Mouse (Mus musculus): ENCODE data around the gene Phf11d. TPM values are rescaled to one million over a fixed set of nuclear protein-coding genes. Genes with fewer than 3 reads are reported as not detected.
"Not testable (repeated sequence)": the region's sequence is repeated elsewhere in the genome, so short reads cannot be mapped to it uniquely, and the experiment has no call there.

The Phf11d gene
- polyA plus RNA-seq (2011; ENCODE audit: insufficient read length, low read depth, missing spikeins) = 7.8 and 9.5 TPM in 2 replicates

DNA sequence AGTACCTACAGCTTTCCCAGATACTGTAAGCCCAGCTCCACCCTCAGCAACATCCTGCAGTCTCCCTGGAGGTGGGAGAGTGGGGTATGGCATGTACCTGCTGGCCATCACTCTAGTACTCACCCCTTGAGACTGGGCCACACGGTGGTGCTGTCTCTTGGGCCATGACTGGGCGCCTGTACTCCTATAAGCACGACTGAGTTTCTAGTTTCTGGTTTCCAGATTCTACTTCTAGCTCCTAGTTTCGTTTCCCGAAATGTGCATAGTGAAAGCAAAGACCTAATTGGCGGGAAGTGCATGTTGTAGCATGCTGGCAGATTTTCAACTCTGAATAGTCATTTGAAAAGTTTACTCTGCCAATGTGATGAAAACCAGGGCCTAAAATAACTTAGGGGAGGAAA lies at the start of gene Phf11d:
Gene Phf11d, minus strand, starts transcription at position 227 of the 401 bp plus-strand sequence.
- Histone ChIP-seq H3K4me1 (ENCODE audit: control insufficient read depth, insufficient read depth, low read length) (no peaks in the 10 kb centered on the region), H3K4me3 (ENCODE audit: insufficient read depth, low read length) (0 out of 2 replicates have a peak within 1 kb of the TSS, but pooled peaks have one; percentile 2), H3K27ac (ENCODE audit: insufficient read depth, low read length) (peak within 1 kb of the TSS; percentile 5)
- TF ChIP-seq POLR2A (IDR thresholded peaks at IDR 0.05; ENCODE audit: low read depth, low read length) (no peak), CTCF (IDR thresholded peaks at IDR 0.05; ENCODE audit: borderline replicate concordance, insufficient read depth, low read length) (no peak)

DNA sequence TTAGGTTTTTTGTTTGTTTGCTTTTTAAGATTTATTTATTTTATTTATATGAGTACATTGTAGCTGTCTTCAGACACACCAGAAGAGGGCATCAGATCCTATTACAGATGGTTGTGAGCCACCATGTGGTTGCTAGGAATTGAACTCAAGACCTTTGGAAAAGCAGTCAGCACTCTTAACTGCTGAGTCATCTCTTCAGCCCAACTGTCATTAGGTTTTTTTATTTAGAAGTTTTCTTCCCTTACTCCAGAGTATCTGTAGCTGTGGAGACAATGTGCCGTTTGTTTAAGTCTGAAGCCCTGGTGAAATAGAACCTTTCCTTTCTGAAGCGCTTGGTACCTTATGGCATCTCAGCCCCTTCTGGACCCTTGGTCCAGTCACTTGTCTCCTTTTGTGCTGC lies 49.7 kb upstream of the Phf11d start:
- not testable (repeated sequence) for H3K27ac ChIP-seq (ENCODE audit: insufficient read depth, low read length); H3K4me3 ChIP-seq (ENCODE audit: insufficient read depth, low read length); H3K4me1 ChIP-seq (ENCODE audit: control insufficient read depth, insufficient read depth, low read length)

GRCm38 (mm10) chr14:59396999-59397398 lies 31.7 kb upstream of the Phf11d start:
- Histone ChIP-seq H3K4me3 (ENCODE audit: insufficient read depth, low read length) (no peak overlapping the region), H3K4me1 (ENCODE audit: control insufficient read depth, insufficient read depth, low read length) (no peaks in the 10 kb centered on the region), H3K27ac (ENCODE audit: insufficient read depth, low read length) (no peak overlapping the region)
- no peak for TF ChIP-seq CTCF (IDR thresholded peaks at IDR 0.05; ENCODE audit: borderline replicate concordance, insufficient read depth, low read length)
- no peak for TF ChIP-seq POLR2A (IDR thresholded peaks at IDR 0.05; ENCODE audit: low read depth, low read length)

DNA sequence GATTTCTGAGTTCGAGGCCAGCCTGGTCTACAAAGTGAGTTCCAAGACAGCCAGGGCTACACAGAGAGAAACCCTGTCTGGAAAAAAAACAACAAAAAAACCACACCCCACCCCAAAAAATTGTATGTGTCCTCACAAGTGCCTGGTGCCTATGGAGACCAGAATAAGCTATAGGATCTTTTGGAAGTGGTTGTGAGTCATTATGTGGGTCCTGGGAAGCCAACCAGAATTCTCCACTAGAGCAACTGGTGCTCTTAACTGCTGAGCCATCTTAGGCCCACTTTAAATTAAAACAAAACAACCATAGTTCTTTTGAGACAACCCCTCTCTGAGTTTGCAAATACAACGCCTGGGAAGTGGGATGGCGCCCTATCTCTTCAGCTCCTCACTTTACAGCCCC lies 30.0 kb upstream of the Phf11d start, which contains the start of gene Phf11c:
Gene Phf11c, minus strand, starts transcription at position 101 of the 400 bp plus-strand sequence.
- H3K27ac ChIP-seq (ENCODE audit: insufficient read depth, low read length) = no peak within 1 kb of the TSS
- H3K4me3 ChIP-seq (ENCODE audit: insufficient read depth, low read length) = no peak within 1 kb of the TSS
- TF ChIP-seq CTCF (IDR thresholded peaks at IDR 0.05; ENCODE audit: borderline replicate concordance, insufficient read depth, low read length) (no peak), POLR2A (IDR thresholded peaks at IDR 0.05; ENCODE audit: low read depth, low read length) (no peak)
- no peaks in the 10 kb centered on the region for H3K4me1 ChIP-seq (ENCODE audit: control insufficient read depth, insufficient read depth, low read length)

- not testable (repeated sequence) for H3K4me1 ChIP-seq (ENCODE audit: control insufficient read depth, insufficient read depth, low read length); H3K4me3 ChIP-seq (ENCODE audit: insufficient read depth, low read length); H3K27ac ChIP-seq (ENCODE audit: insufficient read depth, low read length)
These were observed 24.9 kb upstream of the Phf11d start for GRCm38 (mm10) chr14:59390181-59390580.

DNA sequence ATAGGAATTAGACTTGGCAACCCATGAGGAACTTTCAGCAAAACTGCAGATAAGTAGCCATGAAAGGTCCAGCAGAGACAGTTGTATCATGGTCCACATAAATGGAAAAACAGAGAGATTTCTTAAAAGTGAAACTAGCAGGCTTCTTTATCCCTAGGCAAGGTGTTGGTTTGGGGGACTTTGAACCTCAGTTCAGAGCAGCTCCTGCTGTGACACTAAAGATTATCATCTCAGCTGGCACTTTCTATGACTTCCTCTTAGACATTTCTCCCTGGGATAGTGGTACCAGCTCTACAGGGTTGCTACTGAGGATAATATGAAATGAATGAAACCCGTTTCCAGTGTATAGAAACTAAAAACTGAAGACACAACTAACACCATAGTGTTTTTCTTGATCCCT lies 24.3 kb upstream of the Phf11d start:
- H3K27ac ChIP-seq (ENCODE audit: insufficient read depth, low read length) = no peak overlapping the region
- H3K4me1 ChIP-seq (ENCODE audit: control insufficient read depth, insufficient read depth, low read length) = no peaks in the 10 kb centered on the region
- no peak overlapping the region for H3K4me3 ChIP-seq (ENCODE audit: insufficient read depth, low read length)
- TF ChIP-seq POLR2A (IDR thresholded peaks at IDR 0.05; ENCODE audit: low read depth, low read length) = no peak

DNA sequence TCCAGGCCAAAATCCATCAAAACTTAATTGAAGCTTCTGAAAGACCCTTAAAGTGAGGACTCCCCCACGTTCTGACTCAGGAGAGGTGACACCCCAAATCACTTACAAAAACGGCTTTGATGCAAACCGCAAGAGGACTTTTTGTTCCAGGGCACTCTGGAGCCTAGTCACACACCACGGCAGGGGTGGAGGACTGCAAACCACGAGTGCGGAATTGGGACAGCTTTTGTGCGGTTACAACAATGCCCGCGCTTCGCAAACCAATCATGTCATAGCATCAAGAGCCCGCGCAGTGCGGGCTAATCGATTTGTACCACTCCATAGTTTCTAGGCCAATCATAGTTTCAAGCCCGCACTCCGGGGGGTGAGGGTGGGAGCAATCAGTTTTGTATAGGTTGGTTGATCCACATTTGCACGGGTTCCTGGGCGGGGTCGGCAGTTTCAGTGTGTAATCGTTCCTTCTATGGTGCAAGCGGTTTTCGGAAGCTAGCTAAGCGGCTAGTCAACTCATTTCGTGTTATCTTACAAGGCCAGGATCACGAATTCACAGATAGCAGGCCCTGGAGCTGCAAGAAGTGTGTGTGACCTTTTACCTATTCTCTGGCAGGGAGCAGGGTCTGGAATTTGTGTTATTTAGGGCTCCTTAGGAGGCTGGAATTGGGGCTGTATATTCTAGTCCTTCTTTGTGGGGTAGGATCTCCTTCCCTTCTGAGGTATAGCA lies 5.2 kb upstream of the Phf11d start:
- Histone ChIP-seq H3K27ac (ENCODE audit: insufficient read depth, low read length) (no peak overlapping the region), H3K4me3 (ENCODE audit: insufficient read depth, low read length) (no peak overlapping the region), H3K4me1 (ENCODE audit: control insufficient read depth, insufficient read depth, low read length) (no peaks in the 10 kb centered on the region)
- TF ChIP-seq POLR2A (IDR thresholded peaks at IDR 0.05; ENCODE audit: low read depth, low read length) (no peak), CTCF (IDR thresholded peaks at IDR 0.05; ENCODE audit: borderline replicate concordance, insufficient read depth, low read length) (no peak)

- Histone ChIP-seq H3K4me3 (ENCODE audit: insufficient read depth, low read length) (no peak overlapping the region), H3K27ac (ENCODE audit: insufficient read depth, low read length) (no peak overlapping the region), H3K4me1 (ENCODE audit: control insufficient read depth, insufficient read depth, low read length) (no peaks in the 10 kb centered on the region)
- TF ChIP-seq POLR2A (IDR thresholded peaks at IDR 0.05; ENCODE audit: low read depth, low read length) (no peak), CTCF (IDR thresholded peaks at IDR 0.05; ENCODE audit: borderline replicate concordance, insufficient read depth, low read length) (no peak)
These were observed 1.3 kb upstream of the Phf11d start for GRCm38 (mm10) chr14:59366386-59367105.

DNA sequence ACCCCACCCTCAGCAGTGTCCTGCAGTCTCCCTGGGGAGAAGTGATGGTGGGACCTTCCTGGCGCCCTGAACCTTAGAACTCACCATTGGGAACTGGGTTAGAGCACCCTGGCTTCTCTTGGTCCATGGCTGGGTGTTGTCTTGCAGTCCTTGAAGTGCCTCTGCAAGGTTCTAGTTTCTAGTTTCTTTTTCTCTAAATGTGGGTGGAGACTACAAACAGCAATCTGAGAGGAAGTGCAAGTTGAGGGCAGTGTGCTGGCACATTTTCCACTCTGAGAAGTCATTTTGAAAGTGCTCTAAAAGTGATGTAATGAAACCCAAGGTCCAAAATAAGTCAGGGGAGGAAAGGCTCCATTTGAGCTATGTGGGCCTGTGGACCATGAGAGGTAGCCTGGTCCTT lies 24.1 kb downstream of the Phf11d start, which contains the start of gene Phf11b:
Gene Phf11b, minus strand, starts transcription at position 163 of the 400 bp plus-strand sequence.
- not testable (repeated sequence) for H3K27ac ChIP-seq (ENCODE audit: insufficient read depth, low read length); H3K4me3 ChIP-seq (ENCODE audit: insufficient read depth, low read length); H3K4me1 ChIP-seq (ENCODE audit: control insufficient read depth, insufficient read depth, low read length)

GRCm38 (mm10) chr14:59339541-59339940 lies 25.7 kb downstream of the Phf11d start:
- TF ChIP-seq POLR2A (IDR thresholded peaks at IDR 0.05; ENCODE audit: low read depth, low read length) (no peak), CTCF (IDR thresholded peaks at IDR 0.05; ENCODE audit: borderline replicate concordance, insufficient read depth, low read length) (no peak)
- Histone ChIP-seq H3K27ac (ENCODE audit: insufficient read depth, low read length) (no peak overlapping the region), H3K4me1 (ENCODE audit: control insufficient read depth, insufficient read depth, low read length) (no peaks in the 10 kb centered on the region), H3K4me3 (ENCODE audit: insufficient read depth, low read length) (no peak overlapping the region)

- not testable (repeated sequence) for H3K4me1 ChIP-seq (ENCODE audit: control insufficient read depth, insufficient read depth, low read length); H3K27ac ChIP-seq (ENCODE audit: insufficient read depth, low read length); H3K4me3 ChIP-seq (ENCODE audit: insufficient read depth, low read length)
These were observed 29.2 kb downstream of the Phf11d start for GRCm38 (mm10) chr14:59336056-59336455.

Data from embryonic fibroblast, embryonic 13.5 days (primary cell).